Mouse (Mus musculus) hindbrain, embryonic 11.5 days (tissue): Measurements from ENCODE around the gene Cgnl1. TPM values are rescaled to one million over a fixed set of nuclear protein-coding genes. Genes with fewer than 3 reads are reported as not detected.

Experiments
- ATAC-seq: fragments of 200-750 bp; cut with Nextera tagmentation; 2 replicates; pipeline ENCODE4 v1.8.0; 2017; ENCODE audit warnings: mild to moderate bottlenecking, moderate TSS enrichment, moderate library complexity; ENCODE audit not compliant: low FRiP score
- DNase-seq: peaks from one replicate; pipeline ENCODE4 v3.0.0-alpha.2; 2015; ENCODE audit warnings: low spot score
- H3K27ac ChIP-seq: fragments of 300-500 bp; sonication (generic); 2 replicates; pipeline ENCODE4 v1.5.1; 2014; ENCODE audit warnings: mild to moderate bottlenecking, low read depth, low read length
- H3K27me3 ChIP-seq: fragments of 300-500 bp; sonication (generic); 2 replicates; pipeline ENCODE4 v1.6.1; 2014; ENCODE audit warnings: mild to moderate bottlenecking, low read length, moderate library complexity, mixed read lengths; ENCODE audit not compliant: control insufficient read depth, insufficient read depth
- H3K36me3 ChIP-seq: fragments of 300-500 bp; sonication (generic); 2 replicates; pipeline ENCODE4 v1.6.1; 2014; ENCODE audit warnings: mild to moderate bottlenecking, low read length, moderate library complexity, mixed read lengths; ENCODE audit not compliant: control insufficient read depth, insufficient read depth
- H3K4me1 ChIP-seq: fragments of 300-500 bp; sonication (generic); replicated peaks from 2 replicates; pipeline ENCODE4 v1.6.1; 2014; ENCODE audit warnings: low read length, mixed read lengths; ENCODE audit not compliant: control insufficient read depth, insufficient read depth
- H3K4me2 ChIP-seq: fragments of 300-500 bp; sonication (generic); replicated peaks from 2 replicates; pipeline ENCODE4 v1.6.1; 2014; ENCODE audit warnings: mild to moderate bottlenecking, low read depth, low read length
- H3K4me3 ChIP-seq: fragments of 300-500 bp; sonication (generic); 2 replicates; pipeline ENCODE4 v1.5.1; 2014; ENCODE audit warnings: low read depth, low read length
- H3K9ac ChIP-seq: fragments of 300-500 bp; sonication (generic); 2 replicates; pipeline ENCODE4 v1.6.1; 2014; ENCODE audit warnings: low read depth, low read length
- H3K9me3 ChIP-seq: fragments of 300-500 bp; sonication (generic); 2 replicates; pipeline ENCODE4 v1.6.1; 2016; ENCODE audit warnings: low read length; ENCODE audit not compliant: control insufficient read depth
- WGBS: fragments of 180-500 bp; shearing (Covaris S2); extraction: QIAGEN DNeasy Blood & Tissue Kit; methylation state at CpG from one replicate; pipeline ENCODE4 v1.1.7; 2014; 5-methylcytosine and 5-hydroxymethylcytosine counted together
- polyA plus RNA-seq: library from polyadenylated mRNA; unstranded; fragments of >200 nt; fragmentation: Nextera tagmentation; extraction: Ambion mirVana; gene quantifications from 2 replicates; pipeline ENCODE4 v1.2.1, GENCODE M21; 2014

The Cgnl1 gene
- polyA plus RNA-seq, 1 experiment from 2014 or later = 6.3 TPM

GRCm38 (mm10) chr9:71696762-71697161, 74.6 kb downstream of the Cgnl1 start:
- 76% methylated on average over 6 of the region's 6 CpGs for WGBS
- no peaks in the 10 kb centered on the region for H3K9me3 ChIP-seq
- no peak for DNase-seq

GRCm38 (mm10) chr9:71695133-71695532, 76.3 kb downstream of the Cgnl1 start:
- no peak for ATAC-seq
- DNase-seq = no peak
- H3K4me2 ChIP-seq = no peak overlapping the region
- H3K36me3 ChIP-seq = no peaks in the 10 kb centered on the region
- H3K4me3 ChIP-seq = no peak overlapping the region
- no peak overlapping the region for H3K27ac ChIP-seq
- H3K4me1 ChIP-seq = no peaks in the 10 kb centered on the region
- 88% methylated on average over 3 of the region's 3 CpGs for WGBS
- no peaks in the 10 kb centered on the region for H3K27me3 ChIP-seq
- no peaks in the 10 kb centered on the region for H3K9me3 ChIP-seq
- H3K9ac ChIP-seq = no peak overlapping the region

More at GRCm38 (mm10) chr9:71696762-71697161, 74.6 kb downstream of the Cgnl1 start:
- Histone ChIP-seq H3K4me1 (no peaks in the 10 kb centered on the region), H3K4me2 (no peak overlapping the region), H3K27ac (no peak overlapping the region), H3K9ac (no peak overlapping the region), H3K36me3 (no peaks in the 10 kb centered on the region), H3K27me3 (no peaks in the 10 kb centered on the region), H3K4me3 (no peak overlapping the region)
- ATAC-seq = no peak

GRCm38 (mm10) chr9:71694223-71694622, 77.2 kb downstream of the Cgnl1 start:
- no peaks in the 10 kb centered on the region for H3K4me1 ChIP-seq
- H3K27me3 ChIP-seq = no peaks in the 10 kb centered on the region
- H3K9me3 ChIP-seq = no peaks in the 10 kb centered on the region
- no peak for DNase-seq
- ATAC-seq = no peak
- no peaks in the 10 kb centered on the region for H3K36me3 ChIP-seq
- H3K27ac ChIP-seq = no peak overlapping the region
- H3K4me3 ChIP-seq = no peak overlapping the region
- H3K9ac ChIP-seq = no peak overlapping the region
- WGBS = 53% methylated on average over 4 of the region's 4 CpGs
- no peak overlapping the region for H3K4me2 ChIP-seq

- Histone ChIP-seq H3K9ac (no peak overlapping the region), H3K27me3 (no peaks in the 10 kb centered on the region), H3K4me2 (no peak overlapping the region), H3K4me1 (no peaks in the 10 kb centered on the region), H3K9me3 (no peaks in the 10 kb centered on the region), H3K27ac (no peak overlapping the region), H3K4me3 (no peak overlapping the region), H3K36me3 (no peaks in the 10 kb centered on the region)
- ATAC-seq (no peak), DNase-seq (no peak)
- WGBS = 77% methylated on average over 4 of the region's 4 CpGs
These were observed 77.6 kb downstream of the Cgnl1 start for GRCm38 (mm10) chr9:71693771-71694170.

- Histone ChIP-seq H3K36me3 (no peaks in the 10 kb centered on the region), H3K27ac (no peak overlapping the region), H3K4me1 (no peaks in the 10 kb centered on the region), H3K4me2 (no peak overlapping the region), H3K27me3 (no peaks in the 10 kb centered on the region), H3K9me3 (no peaks in the 10 kb centered on the region), H3K9ac (no peak overlapping the region), H3K4me3 (no peak overlapping the region)
- no peak for DNase-seq
- no peak for ATAC-seq
- whole genome bisulfite sequencing = 90% methylated on average over 7 of the region's 7 CpGs
These were observed 79.2 kb downstream of the Cgnl1 start for GRCm38 (mm10) chr9:71692165-71692564.

GRCm38 (mm10) chr9:71689369-71690073, 81.9 kb downstream of the Cgnl1 start:
- DNase-seq = no peak
- H3K27ac ChIP-seq = no peak overlapping the region
- 73% methylated on average over 2 of the region's 2 CpGs for WGBS

GRCm38 (mm10) chr9:71686463-71686862, 84.9 kb downstream of the Cgnl1 start:
- no peak overlapping the region for H3K4me2 ChIP-seq
- H3K4me3 ChIP-seq = no peak overlapping the region
- no peak for ATAC-seq
- no peaks in the 10 kb centered on the region for H3K9me3 ChIP-seq
- H3K9ac ChIP-seq = no peak overlapping the region
- no peak for DNase-seq
- 94% methylated on average over 8 of the region's 8 CpGs for WGBS
- H3K4me1 ChIP-seq = no peaks in the 10 kb centered on the region
- no peaks in the 10 kb centered on the region for H3K36me3 ChIP-seq
- no peak overlapping the region for H3K27ac ChIP-seq
- no peaks in the 10 kb centered on the region for H3K27me3 ChIP-seq

More at GRCm38 (mm10) chr9:71689369-71690073, 81.9 kb downstream of the Cgnl1 start:
- no peak for ATAC-seq
- no peaks in the 10 kb centered on the region for H3K27me3 ChIP-seq
- H3K4me2 ChIP-seq = no peak overlapping the region
- no peaks in the 10 kb centered on the region for H3K36me3 ChIP-seq
- no peaks in the 10 kb centered on the region for H3K4me1 ChIP-seq
- no peak overlapping the region for H3K9ac ChIP-seq
- H3K9me3 ChIP-seq = no peaks in the 10 kb centered on the region
- H3K4me3 ChIP-seq = no peak overlapping the region

- no peak overlapping the region for H3K9ac ChIP-seq
- no peak overlapping the region for H3K4me3 ChIP-seq
- 77% methylated on average over 3 of the region's 3 CpGs for WGBS
- H3K27ac ChIP-seq = no peak overlapping the region
- H3K27me3 ChIP-seq = no peaks in the 10 kb centered on the region
- H3K9me3 ChIP-seq = no peaks in the 10 kb centered on the region
- no peaks in the 10 kb centered on the region for H3K4me1 ChIP-seq
- H3K4me2 ChIP-seq = no peak overlapping the region
- ATAC-seq (no peak), DNase-seq (no peak)
- H3K36me3 ChIP-seq = no peaks in the 10 kb centered on the region
These were observed 86.6 kb downstream of the Cgnl1 start for GRCm38 (mm10) chr9:71684772-71685171.

- Histone ChIP-seq H3K9me3 (no peaks in the 10 kb centered on the region), H3K27me3 (no peaks in the 10 kb centered on the region), H3K36me3 (no peaks in the 10 kb centered on the region), H3K4me3 (no peak overlapping the region), H3K27ac (no peak overlapping the region), H3K9ac (no peak overlapping the region), H3K4me2 (no peak overlapping the region), H3K4me1 (no peaks in the 10 kb centered on the region)
- no peak for ATAC-seq
- WGBS = 90% methylated on average over 9 of the region's 9 CpGs
- DNase-seq = no peak
These were observed 91.0 kb downstream of the Cgnl1 start for GRCm38 (mm10) chr9:71680381-71680780.
